ENCODE assay signal across 8 mouse cellular contexts in genomic region chr11:75938379-75938906, GRCm38 (mm10). TPM values are rescaled to one million over a fixed set of nuclear protein-coding genes. Genes with fewer than 3 reads are reported as not detected.
DNase-seq lines count a peak whose midpoint lies in the region; TF ChIP-seq lines count a peak whose summit lies in the region.

TSS of gene Rph3al (minus strand) at chr11:75938429.

- H3K4me3 ChIP-seq in gastrocnemius, adult 2 months, result peak within 1 kb of the TSS; percentile 41

- peak within 1 kb of the TSS; percentile 84 for H3K27ac ChIP-seq in gastrocnemius, adult 2 months

- intact Hi-C loops in gastrocnemius, adult 2 months (cut with DNase I), result no loop called here

- TF ChIP-seq CTCF in gastrocnemius, adult 2 months (IDR thresholded peaks at IDR 0.05), result no peak

- DNase-seq in gastrocnemius, adult 2 months, result peak; percentile 50
- no peak for DNase-seq in gastrocnemius, postnatal 10 days
- DNase-seq in gastrocnemius, postnatal 25 days, result peak; percentile 50
- peak; percentile 48 for DNase-seq in kidney, adult 18-20 months
- peak; percentile 78 for DNase-seq in lung, postnatal 36 days
- no peak for DNase-seq in layer of hippocampus, adult 9-10 months (ENCODE audit: low spot score)
- DNase-seq in spleen, adult 18-20 months, result no peak
- no peak for DNase-seq in thymus, postnatal 14 days

RNA-seq across cellular contexts. Expression of gene Rph3al, which starts in this region (rescaled TPM):
- 10 to 100 TPM; 12.7 to 15.0 TPM for total RNA-seq in gastrocnemius, adult 2 months (2021)
- total RNA-seq in gastrocnemius, postnatal 10 days (2021), result 1 to 10 TPM; 4.4 to 5.3 TPM
- total RNA-seq in gastrocnemius, postnatal 25 days (2021), result 1 to 10 TPM; 8.2 to 8.6 TPM

Comparison
In these comparisons a context has a peak if more than half of its experiments do, and no peak if none do; other contexts are left out.
1. DNase-seq: peak in gastrocnemius, adult 2 months (single experiment), gastrocnemius, postnatal 25 days (single experiment), kidney, adult 18-20 months (single experiment) and lung, postnatal 36 days (single experiment); none in gastrocnemius, postnatal 10 days (single experiment), layer of hippocampus, adult 9-10 months (single experiment), spleen, adult 18-20 months (0 of 2) and thymus, postnatal 14 days (single experiment).